Mouse (Mus musculus) gastrocnemius, adult 2 months (tissue): ENCODE results near the gene Sntb2. TPM values are rescaled to one million over a fixed set of nuclear protein-coding genes. Genes with fewer than 3 reads are reported as not detected.
"Not testable (repeated sequence)": the region's sequence is repeated elsewhere in the genome, so short reads cannot be mapped to it uniquely, and the experiment has no call there.

ENCODE experiments used
- DNase-seq: peaks from one replicate; pipeline ENCODE4 v3.0.0; 2022
- H3K27ac ChIP-seq: fragments of 200-600 bp; 2 replicates; pipeline ENCODE4 v1.8.1; 2022; ENCODE audit warnings: mild to moderate bottlenecking
- H3K4me3 ChIP-seq: fragments of 200-600 bp; 2 replicates; pipeline ENCODE4 v1.8.1; 2022; ENCODE audit warnings: mild to moderate bottlenecking, moderate library complexity
- CTCF ChIP-seq: fragments of 200-600 bp; IDR thresholded peaks from 2 replicates; pipeline ENCODE4 v1.8.1; 2022; ENCODE audit warnings: antibody characterized with exemption, mild to moderate bottlenecking, moderate library complexity
- intact Hi-C: fragments of 180-260 bp; cut with DNase I; formaldehyde crosslinking; loops from one replicate; pipeline ENCODE4 v1.15.1; 2025
- total RNA-seq, 2 experiments: library from RNA; stranded (reverse); gene quantifications; 2 replicates each; pipeline ENCODE4 v1.2.3; 2021

Gene Sntb2
- total RNA-seq, 2 experiments from 2014 or later, result 3.5 to 5.1 TPM

DNA sequence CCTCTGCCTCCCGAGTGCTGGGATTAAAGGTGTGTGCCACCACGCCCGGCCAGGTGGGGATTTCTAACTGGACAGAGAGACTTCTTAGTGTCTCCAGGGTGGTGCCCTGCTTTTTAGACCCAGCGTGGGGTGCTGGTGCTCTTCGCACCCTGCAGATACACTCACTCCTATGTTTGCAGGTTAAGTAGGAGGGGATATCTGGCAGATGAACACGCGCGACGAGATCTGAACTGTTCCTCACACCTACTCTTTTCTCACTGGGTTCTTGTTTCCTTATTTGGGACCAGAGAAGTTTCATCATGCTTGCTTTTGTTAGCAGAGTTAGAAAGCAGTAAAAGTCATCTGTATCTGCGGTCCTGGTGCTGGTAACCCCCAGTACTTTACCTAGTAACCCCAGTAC lies 21.9 kb upstream of the Sntb2 start:
- no peak overlapping the region for H3K4me3 ChIP-seq
- intact Hi-C loops, result no loop called here
- no peak for TF ChIP-seq CTCF
- H3K27ac ChIP-seq, result no peak overlapping the region
- no peak for DNase-seq

DNA sequence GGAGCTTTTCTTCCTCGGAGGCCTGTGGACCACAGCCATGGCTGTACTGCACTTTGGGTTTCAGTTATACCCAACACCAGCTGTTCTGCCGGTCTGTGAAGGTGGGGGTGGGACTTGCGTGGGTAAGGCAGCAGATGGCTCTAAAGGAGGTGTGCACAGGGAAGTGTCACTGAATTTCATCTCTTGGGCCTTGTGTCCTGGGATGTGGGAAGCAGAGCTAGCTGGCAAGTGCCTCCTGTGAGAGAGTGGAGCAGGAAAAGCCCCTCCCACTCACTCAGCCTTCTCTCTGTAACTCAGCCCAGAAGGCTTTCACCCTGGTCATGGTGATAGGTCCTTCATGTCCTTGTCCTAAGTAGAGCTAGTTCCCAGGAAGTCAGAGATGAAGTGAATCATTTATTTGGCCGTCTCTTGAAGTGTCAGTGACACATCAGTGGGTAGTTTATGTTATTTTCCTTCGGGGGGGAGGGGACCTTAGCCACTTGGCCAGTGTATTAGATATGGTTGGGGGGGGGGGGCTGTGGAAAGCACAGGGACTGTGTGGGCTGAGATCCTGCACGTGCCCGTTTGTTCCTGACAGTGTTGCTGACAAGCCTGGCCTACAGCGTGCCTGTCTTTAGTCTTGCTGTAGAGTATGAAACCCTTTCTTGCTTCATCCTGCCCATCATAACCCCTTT lies 15.7 kb upstream of the Sntb2 start:
- DNase-seq, result no peak
- intact Hi-C loops, result no loop called here
- TF ChIP-seq CTCF, result no peak
- H3K27ac ChIP-seq, result no peak overlapping the region
- no peak overlapping the region for H3K4me3 ChIP-seq

DNA sequence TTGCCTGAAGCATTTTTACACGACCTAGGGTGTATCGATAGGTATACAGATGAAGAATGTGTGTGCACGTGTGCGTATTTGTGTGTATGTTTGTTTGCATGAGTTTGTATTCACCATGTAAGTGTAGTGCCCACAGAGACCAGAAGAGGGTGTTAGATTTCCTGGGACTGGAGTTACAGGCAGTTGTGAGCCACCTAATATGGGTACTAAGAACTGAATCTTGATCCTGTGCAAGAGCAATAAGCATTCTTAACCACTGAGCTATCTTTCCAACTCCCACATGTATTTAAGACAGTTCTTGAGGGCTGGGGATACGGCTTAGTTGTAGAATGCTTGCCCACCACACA lies 15.2 kb upstream of the Sntb2 start:
- intact Hi-C loops, result no loop called here
- Histone ChIP-seq H3K4me3 (no peak overlapping the region), H3K27ac (no peak overlapping the region)
- TF ChIP-seq CTCF, result no peak; the same call in 1 of the 2 replicates
- DNase-seq, result no peak

DNA sequence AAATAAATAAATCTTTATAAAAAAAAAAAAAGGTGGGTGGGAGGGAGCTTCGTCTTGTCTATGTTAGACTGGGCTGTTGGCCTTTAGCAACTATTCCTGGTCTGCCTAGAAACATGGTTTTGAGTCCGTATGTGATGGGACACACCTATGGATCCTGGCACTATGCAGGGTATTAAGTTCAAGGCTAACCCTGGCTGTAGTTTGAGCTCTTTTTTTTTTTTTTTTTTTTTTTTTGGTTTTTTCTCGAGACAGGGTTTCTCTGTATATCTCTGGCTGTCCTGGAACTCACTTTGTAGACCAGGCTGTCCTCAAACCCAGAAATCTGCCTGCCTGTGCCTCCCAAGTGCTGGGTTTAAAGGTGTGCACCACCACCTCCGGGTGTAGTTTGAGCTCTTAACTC lies 11.5 kb upstream of the Sntb2 start:
- intact Hi-C loops, result no loop called here
- no peak for DNase-seq
- Histone ChIP-seq H3K27ac (peak overlapping the region; percentile 41; the same call in 1 of the 2 replicates), H3K4me3 (no peak overlapping the region)
- no peak for TF ChIP-seq CTCF

DNA sequence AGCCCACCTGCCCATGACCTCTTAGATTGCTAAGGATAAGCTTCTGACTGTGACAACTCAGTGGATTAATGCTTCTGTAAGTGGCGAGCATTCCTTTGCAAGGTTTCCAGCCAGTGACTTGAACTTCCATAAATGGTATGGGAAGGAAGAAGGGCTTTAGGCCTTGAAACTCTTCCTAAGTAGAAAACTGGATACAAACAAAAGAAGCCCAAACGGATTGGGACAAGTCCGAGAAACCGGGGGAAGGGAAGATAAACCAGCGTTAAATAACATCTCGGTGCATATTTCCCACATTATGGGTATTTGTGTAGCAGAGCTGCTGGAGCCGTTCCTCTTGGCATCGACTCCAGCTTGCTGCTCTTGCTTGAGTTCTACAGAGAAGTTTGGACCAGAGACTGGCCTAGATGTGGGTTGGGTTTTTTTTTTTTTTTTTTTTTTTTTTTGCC lies 10.6 kb upstream of the Sntb2 start:
- Histone ChIP-seq H3K4me3 (no peak overlapping the region), H3K27ac (peak overlapping the region; percentile 41)
- TF ChIP-seq CTCF, result no peak
- DNase-seq, result peak; percentile 52
- intact Hi-C loops, result loop anchor here (5.0 kb wide), 1 partner anchor 77 kb away; no protein-coding TSS in a partner anchor

DNA sequence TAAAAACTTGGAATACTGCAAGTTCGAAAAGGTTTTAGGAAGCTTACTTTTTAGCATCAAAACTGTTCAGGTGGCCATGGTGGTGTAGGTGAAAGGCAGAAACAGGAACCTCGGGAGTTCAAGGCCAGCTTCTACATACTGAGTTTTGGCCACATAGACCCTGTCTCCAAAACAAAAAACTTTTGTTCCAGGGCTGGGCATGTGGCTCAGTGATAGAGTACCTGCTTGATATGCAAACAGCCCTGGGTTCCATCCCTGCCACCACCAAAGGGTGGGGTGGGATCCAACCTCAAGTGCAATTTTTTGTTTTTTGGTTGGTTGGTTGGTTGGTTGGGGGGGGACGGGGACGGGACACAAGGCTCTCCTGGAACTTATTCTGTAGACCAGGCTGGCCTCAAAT lies 10.1 kb upstream of the Sntb2 start:
- no peak for DNase-seq
- intact Hi-C loops, result loop anchor here (5.0 kb wide), 1 partner anchor 77 kb away; no protein-coding TSS in a partner anchor
- peak overlapping the region; percentile 40 for H3K27ac ChIP-seq
- TF ChIP-seq CTCF, result no peak
- H3K4me3 ChIP-seq, result no peak overlapping the region

DNA sequence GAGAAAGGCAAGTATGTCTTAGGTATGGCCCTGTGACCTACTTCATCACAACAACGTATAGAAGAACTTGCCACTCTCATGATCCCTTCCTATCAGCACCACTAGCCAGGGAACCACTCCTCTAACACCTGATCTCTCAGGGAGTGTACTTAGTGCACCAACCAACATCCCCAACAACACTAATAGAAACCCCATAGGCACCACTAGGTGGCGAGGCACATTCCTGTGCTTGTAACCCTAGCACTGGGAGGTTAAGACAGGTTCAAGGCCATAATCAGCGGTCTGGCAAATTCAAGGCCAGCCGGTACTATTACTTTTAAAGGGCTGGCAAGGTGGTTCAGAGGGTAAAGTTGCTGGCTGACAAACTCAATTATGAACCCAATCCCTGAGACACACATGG lies 8.3 kb upstream of the Sntb2 start:
- peak; percentile 42 for TF ChIP-seq CTCF
- no peak for DNase-seq
- Histone ChIP-seq H3K27ac (no peak overlapping the region), H3K4me3 (no peak overlapping the region)
- intact Hi-C loops, result loop anchor here (5.0 kb wide), 1 partner anchor 75 kb away; no protein-coding TSS in a partner anchor

DNA sequence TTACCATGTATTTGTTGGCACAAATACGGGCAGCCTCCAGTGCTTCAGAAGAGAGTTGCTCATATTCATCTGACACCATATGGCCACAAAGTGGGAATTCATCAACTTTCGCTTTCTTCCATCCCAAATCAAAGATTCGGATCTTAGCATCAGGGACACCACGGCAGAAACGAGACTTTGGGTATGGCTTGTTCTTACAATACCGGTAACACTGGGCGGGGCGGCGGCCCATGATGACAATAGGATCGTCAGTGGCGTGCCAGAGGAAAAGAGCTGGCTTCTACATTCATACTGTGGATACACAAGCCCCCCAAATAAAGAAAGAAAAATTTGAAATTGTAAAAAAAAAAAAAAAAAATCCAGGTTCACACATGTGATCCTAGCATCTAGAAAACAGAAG lies 7.4 kb upstream of the Sntb2 start:
- peak overlapping the region; percentile 75; the same call in 1 of the 2 replicates for H3K27ac ChIP-seq
- not testable (repeated sequence) for H3K4me3 ChIP-seq, DNase-seq
- intact Hi-C loops, result loop anchor here (5.0 kb wide), 1 partner anchor 74 kb away; no protein-coding TSS in a partner anchor

DNA sequence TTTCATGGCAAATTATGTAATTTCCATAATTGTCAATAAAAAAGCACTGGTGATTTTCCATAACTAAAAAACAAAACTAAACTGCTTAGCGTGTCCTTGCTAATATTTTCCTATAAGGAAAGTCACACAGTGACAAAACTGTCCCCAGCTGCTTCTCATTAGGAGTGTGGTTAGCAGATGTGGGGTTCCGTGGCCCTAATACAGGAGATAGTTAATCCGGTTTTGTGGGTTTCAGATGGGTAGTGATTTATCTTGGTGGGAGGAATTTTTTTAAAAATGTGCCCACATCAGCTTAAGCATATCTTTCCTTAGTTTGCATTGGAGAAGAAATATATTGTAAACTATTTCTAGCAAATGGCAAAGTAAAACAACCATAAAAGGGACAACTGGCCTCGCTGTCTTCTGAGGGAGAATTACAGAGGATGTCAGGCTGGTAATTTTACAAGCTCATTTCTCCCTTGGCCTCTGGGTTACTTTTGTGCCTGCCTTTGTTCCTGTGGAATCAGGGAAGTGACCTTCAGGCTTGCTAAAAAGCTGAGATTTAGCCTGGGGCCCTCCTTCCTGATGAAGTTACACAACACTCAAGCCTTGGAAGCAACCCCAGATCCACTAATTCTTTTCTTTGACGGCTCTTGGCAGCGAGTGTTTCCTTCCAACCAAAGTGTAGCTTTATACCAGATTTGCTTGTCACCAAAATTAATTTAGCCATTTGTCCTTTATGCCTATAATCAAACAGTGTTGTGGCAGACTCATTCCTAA lies 6.2 kb upstream of the Sntb2 start:
- peak; percentile 42 for DNase-seq
- no peak overlapping the region for H3K4me3 ChIP-seq
- TF ChIP-seq CTCF, result no peak
- peak overlapping the region; percentile 75 for H3K27ac ChIP-seq
- intact Hi-C loops, result loop anchor here (5.0 kb wide), 1 partner anchor 73 kb away; no protein-coding TSS in a partner anchor

DNA sequence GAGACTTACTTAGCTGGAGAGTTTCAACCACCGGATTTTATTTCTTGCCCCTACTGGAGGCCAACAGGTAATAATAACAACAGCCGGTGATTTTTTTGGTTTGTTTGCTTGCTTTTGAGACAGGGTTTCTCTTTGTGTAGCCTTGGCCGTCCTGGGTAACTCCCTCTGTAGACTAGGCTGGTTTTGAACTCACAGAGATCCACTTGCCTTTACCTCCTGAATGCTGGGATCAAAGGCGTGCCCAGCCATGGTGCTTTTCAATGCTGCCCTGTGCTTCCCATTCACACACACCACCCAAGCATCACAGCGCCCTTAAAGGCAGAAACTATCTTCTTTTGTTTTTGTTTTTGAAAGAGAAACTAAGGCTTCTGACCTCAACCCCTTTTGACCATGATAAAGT lies 5.6 kb upstream of the Sntb2 start:
- Histone ChIP-seq H3K4me3 (no peak overlapping the region), H3K27ac (peak overlapping the region; percentile 75)
- TF ChIP-seq CTCF, result no peak
- intact Hi-C loops, result loop anchor here (5.0 kb wide), 1 partner anchor 72 kb away; no protein-coding TSS in a partner anchor
- DNase-seq, result no peak

DNA sequence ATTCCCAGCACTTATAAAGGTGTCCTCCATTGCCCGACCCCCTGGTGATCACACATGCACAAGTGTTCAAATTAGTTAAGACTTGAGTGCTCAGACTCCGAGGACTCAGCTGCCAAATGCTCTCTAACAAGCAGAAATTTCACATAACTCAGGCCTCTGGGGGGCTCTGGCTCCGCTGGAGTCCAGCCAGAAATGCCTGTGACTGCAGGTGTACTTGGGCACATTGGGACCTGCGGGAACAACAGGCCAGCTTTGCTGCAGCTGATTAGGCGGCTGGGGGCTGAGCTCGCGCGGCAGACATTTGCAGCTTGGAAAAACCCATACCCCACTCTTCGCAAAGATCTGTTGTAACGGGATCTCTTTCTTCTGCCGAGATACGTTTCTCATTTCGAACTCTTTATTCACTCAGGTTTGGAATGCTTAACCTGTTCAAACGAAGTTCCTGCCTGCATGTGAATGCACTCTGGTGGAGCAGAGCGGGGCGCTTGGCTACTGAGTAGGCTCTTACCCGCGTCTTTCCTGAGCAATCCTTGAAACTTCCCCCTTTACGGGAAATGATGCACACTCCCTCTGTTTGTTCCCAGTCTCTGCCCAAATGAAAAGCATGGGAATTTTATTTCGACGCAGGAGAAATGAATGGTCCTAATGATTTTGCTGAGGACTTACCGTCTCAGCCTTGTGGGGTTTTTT lies 3.0 kb upstream of the Sntb2 start:
- peak overlapping the region; percentile 57 for H3K27ac ChIP-seq
- intact Hi-C loops, result no loop called here
- DNase-seq, result no peak

DNA sequence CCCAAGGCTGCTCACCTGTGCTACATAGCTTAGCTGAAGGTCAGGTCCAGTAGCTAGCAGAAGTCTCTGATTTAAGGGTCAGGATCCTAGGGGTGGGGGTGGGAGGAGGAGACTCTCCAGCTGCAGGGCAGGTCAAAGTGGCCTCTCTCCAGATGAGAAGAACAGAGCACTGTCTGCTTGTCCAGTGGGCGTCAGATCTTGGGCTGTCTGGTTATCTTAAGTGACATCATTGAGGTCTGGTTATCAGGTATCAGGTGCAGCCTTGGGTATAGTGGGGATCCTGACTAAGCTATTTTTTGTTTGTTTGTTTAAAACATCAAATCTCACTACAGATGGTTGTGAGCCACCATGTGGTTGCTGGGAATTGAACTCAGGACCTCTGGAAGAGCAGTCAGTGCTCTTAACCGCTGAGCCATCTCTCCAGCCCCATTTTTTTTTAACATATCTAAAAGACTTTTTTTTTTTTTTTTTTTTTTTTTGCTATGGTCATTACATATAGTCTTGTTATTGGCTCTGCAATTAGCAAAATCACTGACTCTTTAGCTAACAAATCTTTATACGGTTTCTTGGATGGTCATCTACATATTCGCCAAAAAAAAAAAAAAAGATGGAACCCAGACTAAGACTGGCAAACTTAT lies 1.9 kb upstream of the Sntb2 start:
- intact Hi-C loops, result no loop called here
- Histone ChIP-seq H3K4me3 (no peak overlapping the region), H3K27ac (no peak overlapping the region)
- TF ChIP-seq CTCF, result no peak
- no peak for DNase-seq

More for the DNA sequence above, 3.0 kb upstream of the Sntb2 start:
- peak overlapping the region; percentile 42 for H3K4me3 ChIP-seq
- no peak for TF ChIP-seq CTCF
